In genomic region chr2:92147925-92148750, GRCm38 (mm10) we compare ENCODE assay signal across 6 mouse cellular contexts. TPM values are rescaled to one million over a fixed set of nuclear protein-coding genes. Genes with fewer than 3 reads are reported as not detected.
DNase-seq lines count a peak whose midpoint lies in the region; ATAC-seq and TF ChIP-seq lines count a peak whose summit lies in the region.
"Not testable (repeated sequence)": the region's sequence is repeated elsewhere in the genome, so short reads cannot be mapped to it uniquely, and the experiment has no call there.

No protein-coding gene starts in this region.

- H3K27me3 ChIP-seq in lung, embryonic 14.5 days (ENCODE audit: insufficient read depth, low read length) = not testable (repeated sequence)

- DNase-seq in CD4-positive, CD25-positive, alpha-beta regulatory T cell, adult 2 months (ENCODE audit: low read depth, low spot score) = peak; percentile 7
- DNase-seq in ES-E14 (ENCODE audit: low read depth, low spot score) (peak; percentile 40), ZHBTc4 (ENCODE audit: low read depth, low spot score) (peak; percentile 57)
- peak; percentile 46 for DNase-seq in induced T-regulatory cell, adult 2 months (ENCODE audit: low read depth)
- DNase-seq in lung, embryonic 14.5 days = peak; percentile 13
- DNase-seq in naive thymus-derived CD4-positive, alpha-beta T cell, adult 2 months (ENCODE audit: low read depth) = peak; percentile 19

- WGBS in lung, embryonic 14.5 days = 75% methylated on average over 5 of the region's 5 CpGs

- H3K4me3 ChIP-seq in ES-E14 (ENCODE audit: insufficient read depth in 1 of 2, low read depth in 1 of 2, low read length in 2 of 2, poor library complexity in 1 of 2, severe bottlenecking in 1 of 2); lung, embryonic 14.5 days (ENCODE audit: low read depth, low read length): not testable (repeated sequence)

- not testable (repeated sequence) for H3K9me3 ChIP-seq in ES-E14 (ENCODE audit: control insufficient read depth, insufficient read depth, low read depth, low read length); lung, embryonic 14.5 days (ENCODE audit: low read depth, low read length)

- in situ Hi-C loops in ES-E14 (cut with MboI; ENCODE audit: low sequenced_read_pairs in 2 of 2, unreplicated experiment in 2 of 2) = not testable (repeated sequence)

- H3K36me3 ChIP-seq in ES-E14 (ENCODE audit: control insufficient read depth, insufficient read depth, low read length, poor library complexity, severe bottlenecking); lung, embryonic 14.5 days (ENCODE audit: insufficient read depth): not testable (repeated sequence)

- not testable (repeated sequence) for H3K9ac ChIP-seq in ES-E14 (ENCODE audit: insufficient read depth, low read depth, low read length, poor library complexity, severe bottlenecking); lung, embryonic 14.5 days

- H3K27ac ChIP-seq in ES-E14 (ENCODE audit: insufficient read depth, low read depth, low read length, poor library complexity, severe bottlenecking); lung, embryonic 14.5 days (ENCODE audit: low read depth): not testable (repeated sequence)

- TF ChIP-seq CTCF in lung, embryonic 14.5 days (IDR thresholded peaks at IDR 0.05; ENCODE audit: low read depth) = not testable (repeated sequence)

- not testable (repeated sequence) for H3K4me2 ChIP-seq in lung, embryonic 14.5 days

- peaks cover 4 to 18% of the 10 kb centered on the region in 2 experiments; a peak in 3 of 4 replicates for H3K4me1 ChIP-seq in ES-E14 (ENCODE audit: control insufficient read depth in 2 of 2, insufficient read depth in 2 of 2, low read length in 2 of 2, poor library complexity in 1 of 2)
- H3K4me1 ChIP-seq in lung, embryonic 14.5 days (ENCODE audit: insufficient read depth) = not testable (repeated sequence)

- not testable (repeated sequence) for ATAC-seq in lung, embryonic 14.5 days (ENCODE audit: insufficient read depth)

RNA-seq across cellular contexts. Expression of gene Phf21a, which starts 55.2 kb away (rescaled TPM):
- total RNA-seq in ES-E14 (2012; rRNA removed) = 23.5 and 29.4 TPM in 2 replicates
- 24.9 and 26.1 TPM in 2 replicates for polyA plus RNA-seq in lung, embryonic 14.5 days (2014; fragmentation: Nextera tagmentation; extraction: Ambion mirVana)

Comparison
In these comparisons a context has a peak if more than half of its experiments do, and no peak if none do; other contexts are left out.
1. DNase-seq: peak in every context shown above with its lines; median percentile 57 in ZHBTc4; 46 in induced T-regulatory cell, adult 2 months; 40 in ES-E14; 19 in naive thymus-derived CD4-positive, alpha-beta T cell, adult 2 months; 13 in lung, embryonic 14.5 days; 7 in CD4-positive, CD25-positive, alpha-beta regulatory T cell, adult 2 months.